Mouse (Mus musculus) T-cell, adult 2 months (primary cell): ENCODE data around the gene Agmat.

Experiments used
- DNase-seq: peaks from one replicate; pipeline ENCODE4 v3.0.0; 2022; ENCODE audit warnings: low spot score

The Agmat gene

DNA sequence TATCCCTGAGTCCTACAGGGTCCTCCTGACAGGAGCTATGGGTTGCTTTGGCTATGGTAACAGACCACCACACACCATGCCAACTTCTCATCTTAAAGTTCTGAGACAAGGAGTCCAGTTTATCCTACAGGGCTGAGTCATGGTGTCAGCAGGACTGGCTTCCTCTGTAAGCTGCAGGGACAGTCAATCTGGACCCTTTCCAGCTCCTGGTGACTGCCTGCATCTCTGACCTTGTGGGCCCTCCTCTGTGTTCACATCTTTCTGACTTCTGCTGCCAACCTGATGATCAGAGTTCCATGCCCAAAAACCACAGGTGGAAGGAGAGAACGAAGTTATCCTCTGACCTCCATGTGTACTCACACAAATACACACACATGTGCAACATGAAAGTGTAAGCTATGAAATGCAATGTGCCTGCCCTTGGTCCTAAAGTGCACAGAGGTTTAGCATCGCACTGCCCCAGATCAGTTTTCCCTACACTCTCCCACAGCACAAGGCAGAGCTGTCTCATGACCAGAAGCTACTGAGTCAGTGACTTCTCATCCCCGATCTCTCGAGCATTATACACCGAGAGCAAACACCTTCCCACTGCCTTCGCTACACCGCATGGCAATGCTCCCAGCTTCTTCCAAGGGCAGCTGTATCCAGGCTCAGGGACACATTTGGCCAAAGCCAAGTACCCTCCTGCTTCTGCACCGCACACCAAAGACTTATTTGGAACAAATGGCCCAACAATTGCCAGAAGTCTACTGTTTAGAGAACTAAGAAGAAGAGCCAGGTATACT, 34.9 kb downstream of the Agmat start:
- no peak for DNase-seq

DNA sequence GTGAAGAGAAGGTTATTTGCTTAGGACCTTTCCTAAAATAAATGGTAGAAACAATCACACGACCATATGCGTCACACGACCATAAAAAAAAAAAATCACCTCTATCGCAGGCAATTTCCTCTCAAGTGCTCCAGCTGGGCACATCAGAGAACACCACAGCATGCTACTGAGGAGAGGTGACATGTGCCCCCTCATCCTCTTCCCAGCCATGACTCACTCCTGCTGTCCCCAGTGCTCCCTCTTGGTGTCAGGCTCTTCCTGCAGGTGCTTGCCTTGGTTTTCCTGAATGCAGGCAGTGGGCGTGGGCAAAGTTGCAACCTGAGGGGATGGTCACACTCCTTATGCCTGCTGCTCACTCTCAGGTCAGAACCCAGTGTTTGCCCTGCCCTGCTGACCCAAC, 38.4 kb downstream of the Agmat start:
- DNase-seq: no peak

DNA sequence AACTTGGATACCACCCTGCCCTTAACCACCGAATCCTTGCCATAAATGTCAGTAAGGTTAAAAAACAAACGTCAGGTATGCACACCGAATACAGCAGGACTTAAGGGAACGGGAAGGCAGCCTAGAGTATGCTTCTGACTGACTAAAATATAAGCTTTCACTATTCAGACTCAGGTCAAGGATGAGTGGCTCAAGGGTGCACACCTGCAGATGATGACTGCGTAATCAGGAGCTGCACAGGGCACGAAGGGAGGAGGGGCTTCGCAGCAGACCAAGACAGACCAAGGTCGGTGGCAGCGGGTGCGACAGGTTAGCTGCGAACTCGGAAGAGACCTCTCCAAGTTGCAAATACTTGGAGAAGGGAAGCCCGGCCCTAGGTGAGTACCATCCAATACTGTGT, 39.7 kb downstream of the Agmat start:
- no peak for DNase-seq

DNA sequence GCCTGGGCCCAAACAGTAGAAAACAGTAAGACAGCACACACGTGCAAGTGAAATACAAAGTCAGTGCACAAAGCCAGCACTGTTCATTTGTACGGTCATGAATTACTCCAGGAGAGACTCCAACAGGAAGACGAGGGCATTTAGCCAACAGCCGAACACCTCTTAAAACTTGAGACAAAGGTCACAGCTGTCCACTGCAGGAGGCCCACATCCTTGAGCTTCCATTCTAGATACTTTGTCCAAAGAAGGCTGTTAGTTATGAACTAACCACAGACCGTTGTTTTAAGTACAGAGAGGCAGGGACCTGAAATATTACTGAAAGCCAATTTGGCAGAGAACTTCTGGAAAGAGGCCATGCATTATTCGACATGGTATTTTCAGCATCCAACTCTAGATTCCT, 40.6 kb downstream of the Agmat start:
- no peak for DNase-seq

DNA sequence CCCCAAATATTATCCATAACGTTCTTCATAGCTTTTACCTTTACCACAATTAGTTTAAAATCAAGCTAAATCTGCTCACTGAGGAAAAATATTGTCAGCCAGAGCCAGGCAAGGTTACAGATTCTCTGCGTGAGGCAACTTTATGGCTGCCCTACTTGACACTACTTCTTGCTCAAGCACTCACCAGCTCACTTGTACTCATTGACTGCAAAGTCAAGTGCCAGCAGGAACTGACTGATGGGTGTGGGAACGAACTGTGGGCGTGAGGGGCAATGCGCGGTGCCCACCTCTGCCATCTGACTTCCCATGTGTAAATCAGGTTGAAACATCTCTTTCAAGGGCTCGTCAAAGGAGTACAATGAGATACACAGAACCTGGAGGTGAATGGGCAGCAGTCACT, 41.0 kb downstream of the Agmat start:
- DNase-seq: no peak

DNA sequence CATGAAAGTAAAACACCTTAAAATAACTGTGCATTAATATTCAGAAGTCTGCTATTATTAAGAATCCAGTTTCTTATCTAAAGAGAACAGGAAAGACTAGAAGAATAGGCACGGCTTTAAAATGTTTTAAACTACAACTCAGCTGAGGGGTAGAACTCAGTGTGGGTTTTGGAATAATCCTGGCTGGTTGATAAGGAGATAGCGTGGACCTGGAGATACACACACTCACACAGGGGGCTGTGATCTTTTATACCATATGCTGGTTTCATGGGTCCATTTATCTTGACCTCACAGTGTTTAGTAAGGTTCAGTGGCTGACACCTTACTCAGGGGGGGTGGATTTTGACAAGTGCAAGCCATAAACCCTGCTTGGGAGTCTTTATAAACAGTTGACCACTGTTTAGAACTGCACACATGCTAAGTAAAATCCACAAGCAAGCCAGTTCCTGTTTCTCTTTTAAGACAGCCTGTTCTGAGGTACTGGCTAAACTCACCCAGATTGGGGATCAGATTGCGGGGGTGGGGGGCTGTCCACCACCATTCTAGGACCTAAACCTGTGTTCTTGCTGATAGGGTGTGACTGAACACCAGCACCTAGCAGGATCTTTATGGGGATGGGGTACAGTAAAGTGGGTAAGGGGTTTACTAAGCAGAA, 43.2 kb downstream of the Agmat start:
- no peak for DNase-seq

DNA sequence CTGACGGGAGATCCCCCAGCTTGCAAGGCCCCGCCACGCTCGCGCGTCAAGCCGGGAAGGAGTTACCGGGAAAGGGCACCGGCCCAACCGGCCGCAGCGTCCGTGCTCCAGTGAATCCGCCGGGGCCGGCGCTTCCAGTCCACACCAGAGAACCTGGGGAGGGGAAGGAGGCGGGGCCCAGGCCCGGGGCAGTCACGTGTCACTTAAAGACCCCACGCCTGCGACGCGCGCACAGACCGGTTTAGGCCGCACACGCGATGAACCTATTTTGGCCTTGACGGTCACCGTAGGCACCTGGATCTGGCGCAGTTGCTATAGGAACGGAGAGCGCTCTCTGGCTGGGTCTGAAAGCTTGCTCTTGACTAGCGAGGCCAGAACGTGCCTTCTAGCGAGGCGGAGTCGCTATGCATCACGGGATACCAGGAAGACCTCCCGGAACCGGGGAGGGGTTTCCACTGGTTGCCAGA, 44.1 kb downstream of the Agmat start, which contains the start of gene Dnajc16:
Gene Dnajc16 (minus strand): TSS at position 408 of the 467 bp plus-strand sequence.
- DNase-seq: peak; percentile 94

DNA sequence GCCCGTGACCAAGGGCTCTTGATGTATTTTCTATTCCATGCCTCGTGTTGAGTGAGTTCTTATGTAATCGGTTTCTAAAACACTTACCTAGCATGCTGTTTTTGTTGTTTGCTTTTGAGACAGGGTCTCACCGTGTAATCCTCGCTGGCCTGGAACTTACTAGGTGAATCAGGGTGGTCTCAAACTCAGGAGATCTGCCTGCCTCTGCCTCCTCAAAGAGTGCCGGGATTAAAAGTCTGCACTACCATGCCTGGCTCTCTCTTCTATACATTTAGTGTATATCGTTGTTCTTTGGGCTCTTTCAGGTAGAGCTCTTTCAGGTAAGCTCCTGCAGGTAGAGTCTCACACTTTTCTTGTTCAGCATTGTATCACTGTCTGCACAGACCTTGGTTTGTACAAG, 45.0 kb downstream of the Agmat start:
- no peak for DNase-seq

DNA sequence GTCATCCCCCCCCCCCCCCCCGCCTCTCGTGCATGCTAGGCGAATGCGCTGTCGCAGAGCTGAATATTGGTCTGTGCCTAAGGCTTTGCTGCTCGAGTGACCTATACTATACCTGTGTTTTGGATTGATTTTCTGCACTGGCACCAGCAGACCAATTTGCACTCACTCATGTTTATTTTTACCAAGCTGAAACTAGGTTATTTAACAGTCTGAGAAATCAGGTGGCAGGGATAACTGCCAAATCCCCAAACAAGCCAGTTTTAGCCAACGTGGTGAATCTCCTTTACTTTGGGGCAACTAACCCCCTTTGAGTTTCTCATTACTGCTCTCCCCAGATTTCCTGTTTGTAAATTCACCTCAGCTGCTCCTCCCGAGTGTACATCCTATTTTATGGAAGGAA, 45.5 kb downstream of the Agmat start:
- DNase-seq: no peak

DNA sequence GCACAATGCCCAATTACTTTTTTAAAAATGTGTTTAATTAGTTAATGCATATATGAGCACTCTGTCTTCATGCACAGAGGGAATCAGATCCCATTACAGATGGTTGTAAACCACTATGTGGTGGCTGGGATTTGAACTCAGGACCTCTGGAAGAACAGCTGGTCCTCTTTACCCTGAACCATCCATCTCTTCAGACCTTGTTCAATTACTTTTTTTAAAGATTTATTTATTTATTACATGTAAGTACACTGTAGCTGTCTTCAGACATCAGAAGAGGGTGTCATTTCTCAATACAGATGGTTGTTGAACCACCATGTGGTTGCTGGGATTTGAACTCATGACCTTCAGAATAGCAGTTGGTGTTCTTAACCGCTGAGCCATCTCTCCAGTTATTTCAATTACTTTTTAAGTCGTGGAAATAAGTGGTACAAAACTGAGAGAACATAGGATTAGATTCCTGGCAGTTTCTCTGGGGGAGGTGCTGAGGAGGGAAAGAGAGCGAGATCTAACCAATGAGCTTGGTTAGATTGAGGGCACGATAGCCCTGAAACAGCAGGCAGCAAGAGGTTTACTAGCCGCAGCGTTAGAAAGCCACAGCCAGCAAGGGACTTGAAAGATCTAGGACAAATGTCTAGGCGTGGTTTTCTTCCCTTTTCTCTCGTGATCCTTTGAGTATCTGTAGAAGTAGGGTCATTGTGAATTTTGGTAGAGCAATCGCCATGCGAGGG, 46.2 kb downstream of the Agmat start:
- DNase-seq: no peak

DNA sequence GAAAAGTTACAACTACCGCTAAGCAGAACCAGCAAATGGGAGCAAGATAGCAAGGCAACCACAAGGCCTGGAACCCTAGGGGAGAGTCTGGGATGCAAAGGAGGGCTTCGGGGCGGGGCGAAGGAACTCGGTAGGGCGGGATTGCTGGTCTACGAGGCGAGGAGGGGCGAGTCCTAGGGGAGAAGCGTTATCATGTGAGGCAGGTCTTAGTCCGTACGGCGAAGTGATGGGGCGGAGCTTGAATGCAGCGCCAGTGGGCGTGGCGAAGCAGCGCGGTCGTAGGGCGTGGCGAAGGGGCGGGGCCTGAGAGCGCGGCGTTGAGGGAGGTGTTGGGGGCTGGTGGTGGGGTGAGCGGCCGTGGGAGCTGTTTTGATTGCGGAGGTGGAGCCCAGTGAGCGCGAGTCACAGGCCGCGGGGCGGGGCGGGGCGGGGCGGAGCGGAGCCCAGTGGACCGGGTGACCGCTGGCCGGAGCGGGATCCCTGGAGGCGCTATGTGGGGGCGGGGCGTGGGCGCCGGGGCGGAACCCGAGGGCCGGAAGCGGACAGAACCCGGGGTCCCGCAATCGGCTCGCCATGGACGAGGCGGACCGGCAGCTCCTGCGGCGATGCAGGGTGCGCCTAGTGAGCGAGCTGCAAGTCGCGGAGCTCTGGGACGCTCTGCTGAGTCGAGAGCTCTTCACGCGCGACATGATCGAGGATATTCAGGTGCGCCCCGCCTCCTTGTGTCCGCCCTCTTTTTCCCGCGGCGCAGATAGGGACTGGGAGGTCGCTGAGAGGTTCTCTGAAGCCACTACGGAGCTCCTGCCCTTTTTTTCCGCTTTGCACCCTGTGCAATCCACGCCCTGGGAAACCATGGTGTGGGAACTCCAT, 47.0 kb downstream of the Agmat start, which contains the start of gene Casp9:
Gene Casp9 (plus strand): TSS at position 331 of the 870 bp plus-strand sequence.
- peak; percentile 94 for DNase-seq

DNA sequence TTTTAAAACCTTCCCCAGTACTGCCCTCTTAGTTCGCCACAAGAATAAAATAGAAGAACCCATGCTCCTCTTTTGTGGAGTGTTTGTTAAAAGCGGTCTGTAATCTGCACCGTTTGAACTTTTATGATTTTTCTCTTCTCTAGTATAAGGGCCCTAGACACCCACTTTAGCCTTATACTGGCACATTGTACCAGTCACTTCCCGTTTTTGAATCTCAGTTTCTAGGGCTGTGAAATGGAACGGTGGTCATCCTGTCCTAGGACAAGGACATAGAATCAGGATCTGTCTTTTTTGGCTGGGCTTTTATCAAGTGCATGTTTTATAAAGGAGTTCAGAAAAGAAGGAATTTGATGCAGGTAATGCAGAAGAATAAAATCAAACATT, 47.7 kb downstream of the Agmat start:
- DNase-seq: no peak

DNA sequence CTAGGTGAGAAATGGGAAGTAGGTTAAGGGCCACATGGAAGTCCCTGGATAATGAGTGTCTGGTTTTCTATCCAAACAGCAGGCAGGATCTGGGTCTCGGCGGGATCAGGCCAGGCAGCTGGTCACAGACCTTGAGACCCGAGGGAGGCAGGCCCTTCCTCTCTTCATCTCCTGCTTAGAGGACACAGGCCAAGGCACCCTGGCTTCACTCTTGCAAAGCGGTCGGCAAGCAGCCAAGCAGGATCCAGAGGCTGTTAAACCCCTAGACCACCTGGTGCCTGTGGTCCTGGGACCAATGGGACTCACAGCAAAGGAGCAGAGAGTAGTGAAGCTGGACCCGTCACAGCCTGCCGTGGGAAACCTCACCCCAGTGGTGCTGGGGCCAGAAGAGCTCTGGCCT, 49.9 kb downstream of the Agmat start:
- DNase-seq: no peak

DNA sequence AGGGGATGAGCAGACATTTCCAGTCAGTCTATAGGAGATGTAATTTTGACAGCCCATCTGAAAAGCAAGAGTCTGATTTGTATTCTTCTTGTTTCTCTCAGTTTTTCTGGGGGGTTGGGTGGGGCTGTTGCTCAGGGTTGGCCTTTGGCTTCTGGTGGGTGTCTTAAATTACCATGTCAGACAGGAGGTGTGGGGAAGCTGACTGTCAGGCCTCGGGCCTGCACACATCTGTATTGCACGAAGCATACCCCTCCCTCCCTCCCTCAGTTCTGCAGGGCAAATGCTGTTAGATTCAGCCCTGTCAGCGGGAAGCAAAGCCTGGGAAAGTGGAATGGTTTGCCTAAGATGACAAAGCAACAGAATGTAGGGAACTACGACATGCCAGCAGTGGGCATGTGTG, 50.5 kb downstream of the Agmat start:
- DNase-seq: no peak

DNA sequence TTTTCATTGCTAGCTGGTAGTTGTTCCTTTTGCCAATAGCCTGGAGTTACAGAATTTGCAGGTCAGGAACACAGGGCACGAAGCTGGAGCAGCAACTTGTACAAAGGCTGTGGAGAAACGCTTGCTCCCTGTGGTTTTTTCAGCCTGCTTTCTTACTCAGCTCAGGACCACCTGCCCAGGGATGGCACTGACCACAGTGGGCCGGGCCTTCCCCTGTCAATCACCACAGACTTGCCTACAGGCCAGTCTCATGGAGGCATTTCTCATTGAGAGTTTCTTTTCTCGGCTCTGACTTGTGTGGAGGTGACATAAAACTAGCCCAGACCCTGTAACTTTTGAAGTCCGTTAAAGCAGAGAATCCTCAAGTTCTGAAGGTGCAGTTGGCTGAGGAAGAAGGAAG, 51.1 kb downstream of the Agmat start:
- no peak for DNase-seq

DNA sequence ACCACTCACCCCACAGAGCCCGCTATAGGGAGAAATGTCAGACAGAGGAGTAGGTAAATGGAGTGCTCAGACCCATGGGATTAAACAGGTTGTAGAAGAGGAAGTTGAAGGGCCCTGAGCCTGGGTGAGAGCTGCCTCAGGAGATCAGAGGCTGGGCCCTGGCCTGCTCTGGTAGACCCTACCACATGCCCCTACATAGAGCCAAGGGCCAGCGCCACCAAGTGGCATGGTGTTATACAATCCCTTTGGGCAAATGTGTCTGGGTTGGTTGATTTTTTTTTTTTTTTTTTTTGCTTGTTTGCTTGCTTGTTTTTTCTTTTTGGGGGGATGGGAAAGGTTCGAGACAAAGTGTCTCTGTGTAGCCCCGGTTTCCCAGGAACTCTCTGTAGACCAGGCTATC, 57.6 kb downstream of the Agmat start:
- DNase-seq: no peak

DNA sequence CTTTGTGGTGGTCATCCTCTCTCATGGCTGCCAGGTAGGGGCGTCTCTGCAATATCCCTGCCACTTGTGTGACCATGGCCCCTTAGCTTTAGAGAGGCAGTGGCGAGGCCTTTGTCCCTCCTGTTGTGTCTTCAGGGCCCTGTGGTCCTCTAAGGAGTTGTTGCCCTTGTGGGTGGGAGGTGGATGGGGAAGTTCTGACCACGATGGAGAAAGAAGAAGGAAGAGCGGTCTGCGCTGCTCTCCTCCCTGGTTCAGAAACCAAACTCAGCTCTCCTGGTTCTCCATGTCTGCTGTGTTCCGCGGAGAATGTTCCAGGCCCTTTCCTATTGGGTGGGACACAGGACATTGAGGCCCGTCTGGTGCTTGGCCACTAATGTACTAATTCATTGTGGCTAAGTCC, 59.4 kb downstream of the Agmat start:
- DNase-seq: no peak
